Mouse (Mus musculus) neutrophil, adult 5-6 weeks (primary cell): ENCODE results near the gene Ap2b1. TPM values are rescaled to one million over a fixed set of nuclear protein-coding genes. Genes with fewer than 3 reads are reported as not detected.
A peak's percentile ranks its signal among the peaks of the same experiment; 100 is the strongest.
"Not testable (repeated sequence)": the region's sequence is repeated elsewhere in the genome, so short reads cannot be mapped to it uniquely, and the experiment has no call there.

Experiments used
- ATAC-seq: fragments of 151-379, 151-347 bp; 2 replicates; pipeline ENCODE4 v1.8.0; 2017; ENCODE audit warnings: mild to moderate bottlenecking, moderate TSS enrichment; ENCODE audit not compliant: insufficient number of reproducible peaks, poor library complexity, low FRiP score, severe bottlenecking; ENCODE audit errors: extremely low read depth
- total RNA-seq: library from RNA; stranded (forward); fragments of 200-1000 nt; gene quantifications from 2 replicates; pipeline ENCODE4 v1.2.3, GENCODE M21; 2017

Ap2b1 gene
- 71.2 and 77.4 TPM in 2 replicates for total RNA-seq

DNA sequence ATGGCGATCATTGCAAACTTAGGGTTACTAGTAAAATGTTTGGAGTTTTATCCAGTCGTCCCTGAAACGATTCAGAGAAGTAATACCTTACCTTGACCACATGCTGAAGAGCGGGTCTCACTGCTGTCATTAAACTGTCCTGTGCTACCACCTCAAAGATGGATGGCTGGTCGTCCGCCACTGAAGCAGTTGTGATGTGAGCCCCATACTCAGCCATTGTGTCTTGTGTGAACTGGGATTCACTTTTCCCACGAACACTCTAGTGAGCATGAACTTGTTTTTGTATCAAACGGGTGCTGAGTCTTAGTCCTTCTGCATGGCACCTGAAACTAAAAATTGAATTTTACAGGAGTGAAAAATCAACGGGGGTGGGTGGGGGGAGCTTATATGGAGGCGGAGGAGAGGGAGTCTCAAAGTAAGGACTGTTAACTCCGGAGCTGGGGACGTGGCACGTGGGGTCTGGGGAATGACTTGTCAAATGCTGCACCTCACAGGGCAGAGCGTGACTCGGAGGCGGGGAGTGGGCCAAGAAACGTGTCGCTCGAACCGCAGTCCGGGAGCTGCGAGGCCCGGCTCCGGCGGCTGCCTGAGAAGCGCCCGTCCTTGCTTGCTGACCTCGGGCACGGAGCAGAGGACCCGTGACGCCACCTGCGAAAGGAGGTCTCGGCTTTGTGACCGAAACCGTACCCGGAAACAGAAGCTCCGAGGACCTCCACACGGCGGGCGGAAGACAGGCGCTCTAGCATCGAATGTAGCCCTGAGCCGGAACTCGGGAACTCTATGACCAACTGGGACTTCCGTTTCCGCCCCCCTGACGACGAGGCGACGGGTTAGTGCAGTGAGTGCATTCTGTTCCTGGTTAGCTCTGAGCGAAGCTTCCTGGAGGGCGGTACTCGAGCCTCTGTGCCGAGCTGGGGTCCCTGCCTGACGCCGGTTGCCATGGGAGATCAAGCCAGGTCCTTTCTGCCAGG is at the start of gene Ap2b1:
Gene Ap2b1 (plus strand): TSS at position 800 of the 971 bp plus-strand sequence.
- ATAC-seq, result peak; percentile 84

GRCm38 (mm10) chr11:83257211-83257610 is 41.6 kb upstream of the Ap2b1 start:
- not testable (repeated sequence) for ATAC-seq

DNA sequence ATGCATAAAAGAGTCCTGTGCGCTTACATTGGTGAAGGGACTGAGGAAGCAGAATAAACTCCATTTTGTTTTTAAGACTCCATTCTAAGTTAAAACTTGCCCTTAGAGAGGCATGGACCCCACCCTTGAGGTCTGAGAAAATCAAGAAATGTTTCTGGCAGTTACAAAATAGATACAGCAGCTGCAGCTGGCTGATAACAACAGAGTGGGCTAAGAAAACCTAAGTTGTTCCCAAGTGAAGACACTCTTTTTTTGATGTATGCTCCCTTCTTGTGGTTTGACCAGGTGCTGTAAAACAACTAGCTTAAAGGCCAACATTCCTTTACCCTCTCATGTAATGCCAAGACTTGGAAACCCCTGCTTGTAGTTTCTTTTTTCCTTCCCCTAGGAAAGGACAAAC is 36.2 kb upstream of the Ap2b1 start:
- ATAC-seq, result no peak

- peak; percentile 64; the same call in 1 of the 2 replicates for ATAC-seq
Measured at GRCm38 (mm10) chr11:83263146-83263545, 35.7 kb upstream of the Ap2b1 start.

- ATAC-seq, result no peak
Measured at GRCm38 (mm10) chr11:83270842-83271150, 28.0 kb upstream of the Ap2b1 start.

GRCm38 (mm10) chr11:83271151-83271950 is 27.5 kb upstream of the Ap2b1 start:
- peak; percentile 69 for ATAC-seq

- ATAC-seq, result peak; percentile 66
Measured at GRCm38 (mm10) chr11:83271951-83272843, 26.6 kb upstream of the Ap2b1 start.

DNA sequence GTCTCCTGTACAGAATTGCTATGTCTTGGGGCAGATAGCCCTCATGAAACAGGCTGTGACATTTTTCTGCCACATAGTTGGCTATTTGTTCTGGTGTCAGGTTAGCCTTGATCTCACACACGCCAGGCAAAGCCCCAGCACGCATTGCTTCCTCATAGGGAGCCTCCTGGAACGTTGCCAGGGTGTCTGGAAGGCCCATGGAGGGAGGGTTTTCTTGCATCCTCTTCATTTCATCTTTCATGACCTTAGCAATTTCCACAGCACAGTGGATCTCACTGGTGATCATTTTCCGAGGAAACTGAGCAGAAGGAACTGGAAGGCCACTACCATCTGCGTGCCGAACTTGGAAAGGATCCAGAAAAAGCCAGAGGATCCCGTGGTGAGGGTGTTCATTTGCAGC is 22.6 kb upstream of the Ap2b1 start:
- no peak for ATAC-seq

DNA sequence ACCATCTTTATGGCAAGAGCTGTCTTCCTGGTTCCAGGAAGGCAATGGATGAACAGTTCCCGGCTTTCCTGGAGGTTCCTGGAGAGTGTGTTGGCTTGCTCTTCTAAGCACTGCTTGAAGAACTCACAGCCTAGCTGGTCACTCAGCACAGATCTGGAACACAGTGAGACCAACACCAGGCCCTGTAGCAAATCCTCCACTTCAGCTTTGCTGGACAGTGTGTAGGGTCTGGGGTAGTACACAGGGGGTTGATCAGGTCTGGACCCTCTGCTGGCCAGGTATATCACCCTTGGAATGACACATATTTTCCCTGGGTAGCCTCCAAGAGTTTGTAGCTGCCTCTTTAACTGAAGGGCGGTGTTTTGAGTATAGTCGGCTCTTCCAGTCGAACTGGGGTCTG is 19.8 kb upstream of the Ap2b1 start:
- no peak for ATAC-seq

DNA sequence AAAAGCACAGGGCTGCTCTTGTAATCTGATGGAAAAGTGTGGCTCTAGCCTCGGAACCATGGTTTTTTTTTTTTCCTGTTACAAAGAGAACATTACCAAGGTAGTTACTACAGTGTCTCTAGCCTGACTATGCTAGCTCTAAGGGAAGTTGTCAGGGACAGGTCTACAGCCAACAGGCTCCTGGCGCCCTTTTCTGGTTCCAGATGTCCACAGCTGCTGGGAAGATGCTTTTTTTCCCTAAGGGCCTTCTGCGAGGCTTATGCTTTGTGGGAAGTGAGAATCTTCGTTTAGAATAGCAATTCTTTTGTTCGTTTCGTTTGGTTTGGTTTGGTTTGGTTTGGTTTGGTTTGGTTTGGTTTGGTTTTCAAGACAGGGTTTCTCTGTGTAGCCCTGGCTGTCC is 19.1 kb upstream of the Ap2b1 start:
- ATAC-seq, result no peak

GRCm38 (mm10) chr11:83282084-83282483 is 16.7 kb upstream of the Ap2b1 start:
- ATAC-seq, result no peak

DNA sequence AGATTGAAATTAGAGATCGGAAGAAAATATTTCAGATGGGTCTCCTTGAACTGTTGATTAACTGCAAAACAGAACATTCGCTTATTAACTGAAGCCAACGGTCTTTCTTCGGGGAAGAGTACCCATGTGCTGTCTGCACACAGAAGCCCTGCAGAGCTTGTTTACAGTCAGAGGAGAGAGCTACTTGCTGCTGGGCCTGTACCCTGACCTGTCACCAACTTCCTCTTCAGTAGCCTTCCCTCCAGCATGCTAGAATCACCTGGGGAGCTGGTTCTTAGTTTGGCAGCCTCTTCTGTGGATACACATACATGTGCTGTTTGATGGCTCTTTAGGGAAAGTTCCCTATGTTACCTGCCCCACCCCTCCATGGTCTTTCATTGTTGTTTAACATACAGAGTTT is 13.2 kb upstream of the Ap2b1 start:
- ATAC-seq, result no peak

DNA sequence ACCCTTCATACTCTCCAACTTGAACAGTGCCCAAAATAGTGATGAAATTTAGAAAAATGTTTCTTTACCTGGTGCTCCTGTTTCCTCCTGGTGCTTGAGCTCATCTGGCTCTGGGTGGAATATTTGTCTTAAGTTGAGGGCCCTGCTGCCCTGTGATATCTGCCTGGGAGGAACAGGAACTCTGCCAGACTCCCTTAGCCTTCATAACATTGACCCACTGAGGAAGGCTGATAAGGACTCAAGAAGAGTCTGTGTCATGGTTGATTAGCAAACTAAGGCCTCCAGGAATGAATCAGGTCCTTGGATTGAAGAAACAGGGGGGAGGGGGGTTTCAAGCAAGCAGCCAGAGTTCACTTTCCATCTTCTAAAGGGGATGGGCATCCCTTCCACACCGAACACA is 12.3 kb upstream of the Ap2b1 start, which contains the start of gene Slfn14:
Gene Slfn14 (minus strand): TSS at position 161 of the 400 bp plus-strand sequence.
- no peak for ATAC-seq

- no peak for ATAC-seq
Measured at GRCm38 (mm10) chr11:83289036-83289435, 9.8 kb upstream of the Ap2b1 start.

DNA sequence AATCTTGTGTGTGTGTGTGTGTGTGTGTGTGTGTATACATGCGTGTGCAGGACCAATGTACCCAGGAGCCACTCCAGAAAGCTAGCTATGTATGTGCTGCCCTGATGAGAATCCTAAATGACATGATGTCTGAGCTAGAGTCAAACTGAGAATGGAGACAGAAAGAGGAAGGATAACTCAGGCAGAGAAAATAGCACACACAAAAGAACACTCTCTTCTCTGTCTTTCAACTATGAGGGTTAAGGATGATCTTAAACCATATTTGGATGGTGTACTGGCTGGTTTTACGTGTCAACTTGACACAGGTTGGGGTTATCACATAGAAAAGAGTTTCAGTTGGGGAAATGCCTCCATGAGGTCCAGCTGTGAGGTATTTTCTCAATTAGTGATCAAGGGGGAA is 9.2 kb upstream of the Ap2b1 start:
- no peak for ATAC-seq

GRCm38 (mm10) chr11:83291375-83292250 is 7.2 kb upstream of the Ap2b1 start:
- peak; percentile 100 for ATAC-seq

- ATAC-seq, result no peak
Measured at GRCm38 (mm10) chr11:83292251-83292587, 6.6 kb upstream of the Ap2b1 start.

- ATAC-seq, result no peak
Measured at GRCm38 (mm10) chr11:83293182-83293581, 5.6 kb upstream of the Ap2b1 start.
